Mouse (Mus musculus): Measurements from ENCODE around the gene Klk6. TPM values are rescaled to one million over a fixed set of nuclear protein-coding genes. Genes with fewer than 3 reads are reported as not detected.

The Klk6 gene
- total RNA-seq (2021), result not detected
- long read RNA-seq, experiment 1, result 0 reads
- long read RNA-seq, experiment 2, partial matches to known transcripts, result 0 of 1 reads
- long read RNA-seq, experiment 2, other reads (novel, unspliced or antisense), result 0 of 1 reads

- DNase-seq (ENCODE audit: low spot score in 2 of 2), result no peak
Observed at GRCm38 (mm10) chr7:43824199-43824598, at the start of gene Klk6. Klk6 (plus strand) TSS chr7:43824499.

- no peak for DNase-seq (ENCODE audit: low spot score in 2 of 2)
Observed at GRCm38 (mm10) chr7:43774802-43775201, 49.5 kb upstream of the Klk6 start.

- DNase-seq (ENCODE audit: low spot score in 2 of 2), result no peak
Observed at GRCm38 (mm10) chr7:43775311-43776057, 48.8 kb upstream of the Klk6 start.

GRCm38 (mm10) chr7:43776506-43776905 lies 47.8 kb upstream of the Klk6 start:
- DNase-seq (ENCODE audit: low spot score in 2 of 2), result no peak

- no peak for DNase-seq (ENCODE audit: low spot score in 2 of 2)
Observed at GRCm38 (mm10) chr7:43777423-43777822, 46.9 kb upstream of the Klk6 start.

GRCm38 (mm10) chr7:43778176-43778970 lies 45.9 kb upstream of the Klk6 start:
- DNase-seq (ENCODE audit: low spot score in 2 of 2), result no peak

- DNase-seq (ENCODE audit: low spot score in 2 of 2), result no peak
Observed at GRCm38 (mm10) chr7:43780241-43780640, 44.1 kb upstream of the Klk6 start.

- DNase-seq (ENCODE audit: low spot score in 2 of 2), result no peak
Observed at GRCm38 (mm10) chr7:43780746-43781145, 43.6 kb upstream of the Klk6 start, which contains the start of gene Klk10. Klk10 (plus strand) TSS chr7:43781035.

- DNase-seq (ENCODE audit: low spot score in 2 of 2), result no peak
Observed at GRCm38 (mm10) chr7:43781541-43781940, 42.8 kb upstream of the Klk6 start.

GRCm38 (mm10) chr7:43782275-43783265 lies 41.7 kb upstream of the Klk6 start:
- peak; percentile 64 to 71 for DNase-seq (ENCODE audit: low spot score in 2 of 2)

- DNase-seq (ENCODE audit: low spot score in 2 of 2), result no peak
Observed at GRCm38 (mm10) chr7:43785286-43785685, 39.0 kb upstream of the Klk6 start.

- peak in 1 of 2 experiments; percentile 49 for DNase-seq (ENCODE audit: low spot score in 2 of 2)
Observed at GRCm38 (mm10) chr7:43788096-43788495, 36.2 kb upstream of the Klk6 start.

GRCm38 (mm10) chr7:43789295-43789694 lies 35.0 kb upstream of the Klk6 start:
- DNase-seq (ENCODE audit: low spot score in 2 of 2), result no peak

GRCm38 (mm10) chr7:43791591-43791990 lies 32.7 kb upstream of the Klk6 start, which contains the start of gene Klk9:
Klk9 (plus strand) TSS chr7:43791891.
- DNase-seq (ENCODE audit: low spot score in 2 of 2), result no peak

GRCm38 (mm10) chr7:43796355-43796754 lies 27.9 kb upstream of the Klk6 start:
- no peak for DNase-seq (ENCODE audit: low spot score in 2 of 2)

GRCm38 (mm10) chr7:43797333-43797769 lies 26.9 kb upstream of the Klk6 start, which contains the start of gene Klk8:
Klk8 (plus strand) TSS chr7:43797577.
- DNase-seq (ENCODE audit: low spot score in 2 of 2), result no peak

GRCm38 (mm10) chr7:43797844-43798462 lies 26.3 kb upstream of the Klk6 start:
- no peak for DNase-seq (ENCODE audit: low spot score in 2 of 2)

- DNase-seq (ENCODE audit: low spot score in 2 of 2), result no peak
Observed at GRCm38 (mm10) chr7:43799876-43800275, 24.4 kb upstream of the Klk6 start.

GRCm38 (mm10) chr7:43810994-43811393 lies 13.3 kb upstream of the Klk6 start, which contains the start of gene Klk7:
Klk7 (plus strand) TSS chr7:43811294.
- DNase-seq (ENCODE audit: low spot score in 2 of 2), result no peak

- DNase-seq (ENCODE audit: low spot score in 2 of 2), result no peak
Observed at GRCm38 (mm10) chr7:43815211-43815610, 9.1 kb upstream of the Klk6 start.
